Mouse (Mus musculus): ENCODE measurements at regions not wholly inside any gene's neighbourhood (a gene's known extent, or its start where the extent isn't known, plus 50 kb on each side); places are given as distances from the start of the nearest gene placed in this dataset.

GRCm38 (mm10) chr12:45384864-45385263 is 310.4 kb upstream of the Stxbp6 start:
- DNase-seq = no peak

Data from right cerebral cortex, postnatal 4 days (tissue).